Mouse (Mus musculus) neural tube, embryonic 11.5 days (tissue): ENCODE measurements at regions not wholly inside any gene's neighbourhood (a gene's known extent, or its start where the extent isn't known, plus 50 kb on each side); places are given as distances from the start of the nearest gene placed in this dataset.

ENCODE experiments used
- ATAC-seq: fragments of 200-750 bp; cut with Nextera tagmentation; 2 replicates; pipeline ENCODE4 v1.8.0; 2017; ENCODE audit warnings: moderate number of reproducible peaks, mild to moderate bottlenecking, moderate TSS enrichment, moderate library complexity; ENCODE audit not compliant: insufficient read depth, low FRiP score, low TSS enrichment
- DNase-seq: peaks from one replicate; pipeline ENCODE4 v3.0.0-alpha.2; 2015; ENCODE audit warnings: low spot score
- H3K27ac ChIP-seq: fragments of 300-500 bp; sonication (generic); 2 replicates; pipeline ENCODE4 v1.5.1; 2014; ENCODE audit warnings: low read depth, mild to moderate bottlenecking, low read length
- H3K27me3 ChIP-seq: fragments of 300-500 bp; sonication (generic); 2 replicates; pipeline ENCODE4 v1.6.1; 2014; ENCODE audit warnings: mild to moderate bottlenecking, low read length, mixed read lengths; ENCODE audit not compliant: control insufficient read depth, insufficient read depth
- H3K36me3 ChIP-seq: fragments of 300-500 bp; sonication (generic); 2 replicates; pipeline ENCODE4 v1.6.1; 2014; ENCODE audit warnings: mild to moderate bottlenecking, low read length, moderate library complexity, mixed read lengths; ENCODE audit not compliant: control insufficient read depth, insufficient read depth
- H3K4me1 ChIP-seq: fragments of 300-500 bp; sonication (generic); 2 replicates; pipeline ENCODE4 v1.6.1; 2014; ENCODE audit warnings: low read length, mixed read lengths; ENCODE audit not compliant: control insufficient read depth, insufficient read depth
- H3K4me2 ChIP-seq: fragments of 300-500 bp; sonication (generic); 2 replicates; pipeline ENCODE4 v1.6.1; 2014; ENCODE audit warnings: low read depth, mild to moderate bottlenecking, moderate library complexity
- H3K4me3 ChIP-seq: fragments of 300-500 bp; sonication (generic); 2 replicates; pipeline ENCODE4 v1.5.1; 2014; ENCODE audit warnings: low read depth, low read length
- H3K9ac ChIP-seq: fragments of 300-500 bp; sonication (generic); 2 replicates; pipeline ENCODE4 v1.6.1; 2014; ENCODE audit warnings: mild to moderate bottlenecking, low read length
- H3K9me3 ChIP-seq: fragments of 300-500 bp; sonication (generic); 2 replicates; pipeline ENCODE4 v1.6.1; 2016; ENCODE audit warnings: low read length; ENCODE audit not compliant: control insufficient read depth
- WGBS: fragments of 180-500 bp; shearing (Covaris S2); extraction: QIAGEN DNeasy Blood & Tissue Kit; methylation state at CpG from one replicate; pipeline ENCODE4 v1.1.7; 2014; 5-methylcytosine and 5-hydroxymethylcytosine counted together

DNA sequence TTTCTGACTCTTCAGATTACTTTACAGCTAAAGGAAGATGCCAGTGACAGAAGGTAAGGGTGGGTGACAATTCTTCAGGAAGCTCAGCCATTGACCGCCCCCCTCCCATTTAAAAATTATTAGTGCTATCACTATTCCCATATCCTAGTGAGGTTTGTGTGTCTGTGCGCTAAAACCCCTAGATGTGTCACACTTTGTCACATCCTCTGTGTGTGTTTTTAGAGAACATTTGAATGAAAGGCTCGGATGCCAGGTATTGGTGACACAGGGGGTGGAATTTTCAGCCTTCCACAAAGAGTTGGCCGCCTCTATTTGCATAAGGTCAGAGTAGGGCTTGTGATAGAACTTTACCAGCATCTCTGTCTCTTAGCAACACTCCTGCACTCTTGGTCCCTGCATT, 83.4 kb downstream of the Nr2f2 start:
- ATAC-seq, result no peak
- no peak overlapping the region for H3K27ac ChIP-seq
- no peak overlapping the region for H3K4me2 ChIP-seq
- no peaks in the 10 kb centered on the region for H3K9me3 ChIP-seq
- WGBS, result 1% methylated on average over 4 of the region's 4 CpGs
- no peak overlapping the region for H3K9ac ChIP-seq
- H3K4me3 ChIP-seq, result no peak overlapping the region
- H3K36me3 ChIP-seq, result no peaks in the 10 kb centered on the region
- no peak for DNase-seq
- H3K27me3 ChIP-seq, result peaks cover 87% of the 10 kb centered on the region
- H3K4me1 ChIP-seq, result peaks cover 11% of the 10 kb centered on the region

DNA sequence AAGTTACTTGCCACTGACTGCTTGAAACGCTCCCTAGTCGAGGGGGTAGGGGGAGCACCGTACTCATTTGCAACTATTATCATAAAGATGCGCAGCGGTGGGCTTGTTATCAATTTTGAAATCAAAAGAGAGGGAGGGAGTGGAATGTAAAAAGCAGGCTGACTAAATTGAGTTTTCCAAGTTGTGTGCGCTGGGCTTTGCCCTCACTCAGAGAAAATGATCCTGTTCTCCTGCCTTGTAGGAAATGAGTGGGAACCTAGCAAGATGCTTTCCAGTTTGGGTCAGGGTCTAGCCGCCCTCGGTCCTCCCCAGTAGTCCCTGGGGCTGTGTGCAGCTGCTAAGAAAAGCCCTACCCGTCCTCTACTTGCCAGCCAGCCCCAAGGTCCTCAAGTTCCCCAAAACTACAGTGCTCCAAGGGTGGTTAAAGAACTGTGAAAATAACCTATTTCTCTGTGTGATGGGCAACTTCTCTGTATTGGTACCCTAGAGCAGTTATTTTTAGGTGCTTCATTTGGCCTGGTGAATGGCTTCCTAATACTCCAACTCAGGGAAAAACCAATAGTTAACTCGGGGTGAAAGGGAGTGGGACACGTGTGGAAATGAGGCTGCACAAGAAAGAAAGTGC, 84.5 kb downstream of the Nr2f2 start:
- H3K27me3 ChIP-seq, result peaks cover 81% of the 10 kb centered on the region
- no peak overlapping the region for H3K9ac ChIP-seq
- WGBS, result 2% methylated on average over 11 of the region's 11 CpGs
- H3K27ac ChIP-seq, result no peak overlapping the region
- no peaks in the 10 kb centered on the region for H3K36me3 ChIP-seq
- H3K4me3 ChIP-seq, result no peak overlapping the region
- no peaks in the 10 kb centered on the region for H3K9me3 ChIP-seq
- ATAC-seq (no peak), DNase-seq (no peak)
- no peak overlapping the region for H3K4me2 ChIP-seq
- peaks cover 8% of the 10 kb centered on the region for H3K4me1 ChIP-seq

DNA sequence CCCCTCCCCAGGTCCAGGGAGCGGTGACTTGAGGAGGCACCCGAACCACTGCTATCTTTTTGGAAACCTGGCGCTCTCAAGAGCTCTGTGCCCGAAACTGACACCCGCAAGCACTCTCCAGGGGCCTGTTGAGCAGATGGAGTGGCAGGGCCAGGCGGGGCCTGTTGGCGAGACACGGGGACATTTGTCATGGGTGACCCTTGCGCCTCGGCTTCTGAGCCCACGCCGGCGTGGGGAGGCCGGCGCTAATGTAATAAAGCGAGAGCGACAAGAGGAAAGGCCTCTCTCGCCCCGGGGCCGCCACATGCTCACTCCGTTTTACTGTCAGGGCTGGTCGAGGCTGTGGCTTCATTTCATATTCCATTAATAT, 85.2 kb downstream of the Nr2f2 start:
- ATAC-seq (peak; percentile 42; the same call in 1 of the 2 replicates), DNase-seq (no peak)
- Histone ChIP-seq H3K9ac (no peak overlapping the region), H3K27ac (no peak overlapping the region), H3K4me2 (peak overlapping the region; percentile 31), H3K27me3 (peaks cover 75% of the 10 kb centered on the region), H3K9me3 (no peaks in the 10 kb centered on the region), H3K4me1 (peaks cover 8% of the 10 kb centered on the region), H3K4me3 (peak overlapping the region; percentile 23; the same call in 1 of the 2 replicates), H3K36me3 (no peaks in the 10 kb centered on the region)
- 0% methylated on average over 22 of the region's 22 CpGs for WGBS

DNA sequence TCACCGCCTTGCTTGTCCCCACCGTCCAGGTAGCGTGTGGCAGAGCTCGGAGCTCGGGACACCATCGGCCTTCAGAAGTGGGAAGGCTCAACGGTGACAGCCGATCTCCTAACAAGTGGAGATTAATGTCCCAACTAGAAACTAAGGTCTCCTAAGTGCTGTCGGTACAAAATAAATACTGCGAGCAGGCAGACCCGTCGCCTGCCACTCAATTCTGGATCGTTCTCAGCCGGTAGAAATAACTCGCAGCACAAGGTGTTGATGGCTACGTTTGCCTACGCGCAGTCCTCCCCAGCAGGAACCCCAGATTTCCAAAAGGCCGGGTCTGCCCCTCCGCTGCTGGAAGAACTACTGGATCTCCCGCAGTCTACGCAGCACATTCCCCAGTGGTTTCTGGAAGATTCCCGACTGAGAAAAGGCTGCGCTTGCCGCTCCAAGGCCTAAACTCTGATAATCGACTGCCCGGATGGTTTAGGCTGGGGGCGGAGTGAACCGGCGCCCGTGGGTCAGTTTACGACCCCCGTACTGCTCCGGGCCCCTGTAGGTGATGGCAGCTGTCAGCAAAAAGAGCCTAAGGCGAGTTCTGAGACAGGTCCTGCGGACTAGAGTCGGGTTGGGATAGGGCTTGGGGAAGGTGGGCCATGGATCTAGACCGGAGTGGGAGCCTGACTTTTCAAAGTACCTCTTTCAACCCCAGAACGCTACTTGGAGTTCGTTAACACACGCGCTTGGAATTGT, 85.7 kb downstream of the Nr2f2 start:
- H3K4me1 ChIP-seq, result peaks cover 8% of the 10 kb centered on the region
- no peaks in the 10 kb centered on the region for H3K9me3 ChIP-seq
- peaks cover 71% of the 10 kb centered on the region for H3K27me3 ChIP-seq
- WGBS, result under 1% methylated on average over 42 of the region's 42 CpGs
- H3K27ac ChIP-seq, result no peak overlapping the region
- H3K4me3 ChIP-seq, result peak overlapping the region; percentile 23
- no peaks in the 10 kb centered on the region for H3K36me3 ChIP-seq
- H3K9ac ChIP-seq, result 0 out of 2 replicates have a peak overlapping the region, but pooled peaks have one; percentile 5
- peak overlapping the region; percentile 31 for H3K4me2 ChIP-seq
- DNase-seq, result peak; percentile 68
- ATAC-seq, result no peak

DNA sequence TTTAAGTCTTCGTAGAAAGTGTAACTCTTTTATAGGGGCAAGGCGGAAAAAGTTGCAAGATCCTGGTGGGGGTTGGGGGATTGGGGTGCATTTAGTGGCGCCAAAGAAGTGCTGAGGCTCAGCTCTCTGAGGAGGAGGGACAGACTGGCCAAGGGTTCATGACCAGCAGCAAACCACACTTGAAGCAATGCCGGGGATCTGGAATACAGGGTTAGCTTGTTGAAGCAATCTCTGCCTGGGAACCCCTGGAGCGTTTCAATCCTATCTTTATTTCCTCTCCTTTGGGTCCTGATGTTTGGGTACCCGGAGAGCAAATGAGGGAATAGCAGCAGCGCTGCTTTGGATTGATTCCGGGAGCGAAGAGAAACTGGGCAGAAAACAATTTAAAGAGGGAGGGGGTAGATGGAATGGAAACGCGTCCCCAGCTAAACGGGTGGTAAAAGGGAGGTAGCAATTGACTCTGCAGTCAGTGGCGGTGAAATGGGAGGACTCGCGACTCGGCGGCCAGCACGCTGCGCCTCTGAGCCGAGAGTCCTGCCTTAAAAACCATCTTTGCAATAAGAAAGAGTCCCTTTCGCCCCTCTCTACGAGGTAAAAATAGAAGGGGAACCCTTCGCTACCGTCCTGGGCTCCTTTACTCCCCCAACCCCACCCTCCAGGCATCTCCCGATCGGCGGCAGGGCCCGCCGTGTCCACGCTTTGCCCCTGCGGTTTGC, 86.5 kb downstream of the Nr2f2 start:
- Histone ChIP-seq H3K9me3 (no peaks in the 10 kb centered on the region), H3K4me2 (peak overlapping the region; percentile 31), H3K27ac (no peak overlapping the region), H3K4me1 (peaks cover 8% of the 10 kb centered on the region), H3K27me3 (peaks cover 63% of the 10 kb centered on the region), H3K9ac (0 out of 2 replicates have a peak overlapping the region, but pooled peaks have one; percentile 5), H3K4me3 (peak overlapping the region; percentile 23), H3K36me3 (no peaks in the 10 kb centered on the region)
- peak; percentile 35 for DNase-seq
- 1% methylated on average over 31 of the region's 31 CpGs for WGBS
- no peak for ATAC-seq

DNA sequence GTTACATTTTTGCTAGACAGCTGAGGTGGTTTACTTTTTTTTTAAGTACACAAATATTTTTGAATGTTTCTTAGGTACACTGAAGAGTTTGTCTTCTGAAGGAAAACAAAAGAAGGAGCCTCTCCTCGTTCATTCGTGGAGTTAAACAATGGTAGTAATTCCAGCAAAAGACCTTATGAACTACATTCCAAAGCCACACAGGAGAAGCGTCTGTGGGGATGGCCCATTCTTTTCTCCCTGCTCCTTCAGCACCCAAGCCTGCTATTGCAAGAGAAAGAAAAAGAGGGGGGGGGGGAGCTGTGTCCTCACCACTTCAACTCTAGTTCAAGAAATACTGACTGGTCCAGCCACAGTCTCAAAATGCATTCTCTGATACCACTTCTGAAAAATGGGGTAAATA, 87.4 kb downstream of the Nr2f2 start:
- ATAC-seq, result no peak
- Histone ChIP-seq H3K4me2 (no peak overlapping the region), H3K4me1 (peaks cover 8% of the 10 kb centered on the region), H3K9me3 (no peaks in the 10 kb centered on the region), H3K9ac (no peak overlapping the region), H3K27ac (no peak overlapping the region), H3K36me3 (no peaks in the 10 kb centered on the region), H3K4me3 (no peak overlapping the region), H3K27me3 (peaks cover 59% of the 10 kb centered on the region)
- no peak for DNase-seq
- 3% methylated on average over 3 of the region's 3 CpGs for WGBS

DNA sequence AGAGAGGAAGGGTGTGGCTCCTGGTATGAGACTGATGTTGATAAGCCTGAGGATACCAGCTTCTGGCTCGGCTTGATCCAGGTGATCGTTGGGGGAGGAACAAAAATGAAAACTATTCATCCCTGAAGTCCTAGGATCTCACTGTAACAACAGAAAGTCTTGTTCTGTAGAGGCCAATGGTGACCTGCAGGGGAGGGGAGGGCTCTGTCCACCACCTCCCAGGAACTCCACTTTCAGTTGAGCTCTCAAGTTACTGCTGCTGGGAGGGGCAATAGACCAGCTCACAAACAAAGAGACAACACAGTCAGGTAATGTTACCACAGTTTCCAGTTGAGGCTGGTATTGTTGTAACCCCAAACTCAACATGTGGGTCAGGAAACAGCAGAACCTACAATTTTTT, 90.5 kb downstream of the Nr2f2 start:
- DNase-seq, result no peak
- Histone ChIP-seq H3K4me3 (no peak overlapping the region), H3K4me1 (peaks cover 8% of the 10 kb centered on the region), H3K4me2 (no peak overlapping the region), H3K9me3 (no peaks in the 10 kb centered on the region), H3K27me3 (peaks cover 31% of the 10 kb centered on the region), H3K36me3 (no peaks in the 10 kb centered on the region), H3K9ac (no peak overlapping the region), H3K27ac (no peak overlapping the region)
- 74% methylated on average over 2 of the region's 2 CpGs for WGBS
- no peak for ATAC-seq

DNA sequence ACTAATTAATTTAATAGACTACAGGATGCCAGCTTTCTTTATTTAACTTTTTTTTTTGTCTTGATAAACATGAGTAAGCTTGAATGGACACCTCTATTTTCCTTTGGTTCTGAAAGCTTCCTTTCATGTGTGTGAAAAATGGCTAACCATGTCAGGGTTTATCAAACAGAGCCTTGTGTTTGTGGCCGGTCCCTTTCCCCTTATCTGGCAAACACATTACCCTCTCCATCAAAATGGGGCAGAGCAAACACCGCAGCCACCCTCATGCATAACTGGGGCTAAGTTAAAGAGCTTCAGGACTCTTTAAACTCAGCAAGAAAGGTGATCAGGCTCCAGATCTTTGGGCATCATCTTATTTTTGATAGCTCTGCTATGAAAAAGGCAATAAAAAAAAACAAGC, 92.2 kb downstream of the Nr2f2 start:
- no peak for DNase-seq
- no peaks in the 10 kb centered on the region for H3K9me3 ChIP-seq
- WGBS, result 51% methylated on average over 2 of the region's 2 CpGs
- H3K27me3 ChIP-seq, result peaks cover 14% of the 10 kb centered on the region
- H3K4me2 ChIP-seq, result no peak overlapping the region
- H3K27ac ChIP-seq, result no peak overlapping the region
- H3K9ac ChIP-seq, result no peak overlapping the region
- no peaks in the 10 kb centered on the region for H3K4me1 ChIP-seq
- no peak overlapping the region for H3K4me3 ChIP-seq
- no peaks in the 10 kb centered on the region for H3K36me3 ChIP-seq
- no peak for ATAC-seq
